Mouse (Mus musculus): ENCODE measurements at regions not wholly inside any gene's neighbourhood (a gene's known extent, or its start where the extent isn't known, plus 50 kb on each side); places are given as distances from the start of the nearest gene placed in this dataset.
A peak's percentile ranks its signal among the peaks of the same experiment; 100 is the strongest.

GRCm38 (mm10) chr17:85748649-85749081, 60.6 kb upstream of the Six2 start:
- 0 out of 2 replicates have a peak overlapping the region, but pooled peaks have one; percentile 13 for H3K4me2 ChIP-seq (ENCODE audit: low read depth, low read length, severe bottlenecking)
- no peaks in the 10 kb centered on the region for H3K36me3 ChIP-seq (ENCODE audit: control insufficient read depth, insufficient read depth, low read length)
- WGBS = 18% methylated on average over 10 of the region's 10 CpGs
- no peaks in the 10 kb centered on the region for H3K9me3 ChIP-seq (ENCODE audit: control insufficient read depth, low read length)
- no peak overlapping the region for H3K27ac ChIP-seq (ENCODE audit: low read depth, low read length)
- H3K9ac ChIP-seq (ENCODE audit: low read length) = no peak overlapping the region
- H3K4me3 ChIP-seq (ENCODE audit: low read depth, low read length) = no peak overlapping the region
- no peaks in the 10 kb centered on the region for H3K27me3 ChIP-seq (ENCODE audit: control insufficient read depth, insufficient read depth, low read length)
- DNase-seq (ENCODE audit: low spot score) = peak; percentile 59
- no peaks in the 10 kb centered on the region; the same call in 1 of the 2 replicates for H3K4me1 ChIP-seq (replicated peaks; ENCODE audit: control insufficient read depth, insufficient read depth, low read length)
- ATAC-seq (replicated peaks; ENCODE audit: low FRiP score) = peak; percentile 67

- DNase-seq (ENCODE audit: low spot score) = no peak
- H3K9me3 ChIP-seq (ENCODE audit: control insufficient read depth, low read length) = no peaks in the 10 kb centered on the region
- H3K4me2 ChIP-seq (ENCODE audit: low read depth, low read length, severe bottlenecking) = no peak overlapping the region
- no peak overlapping the region for H3K27ac ChIP-seq (ENCODE audit: low read depth, low read length)
- ATAC-seq (replicated peaks; ENCODE audit: low FRiP score) = no peak
- H3K4me3 ChIP-seq (ENCODE audit: low read depth, low read length) = no peak overlapping the region
- no peaks in the 10 kb centered on the region for H3K27me3 ChIP-seq (ENCODE audit: control insufficient read depth, insufficient read depth, low read length)
- no peaks in the 10 kb centered on the region for H3K36me3 ChIP-seq (ENCODE audit: control insufficient read depth, insufficient read depth, low read length)
- 78% methylated on average over 16 of the region's 16 CpGs for WGBS
- no peaks in the 10 kb centered on the region; the same call in 1 of the 2 replicates for H3K4me1 ChIP-seq (replicated peaks; ENCODE audit: control insufficient read depth, insufficient read depth, low read length)
- no peak overlapping the region for H3K9ac ChIP-seq (ENCODE audit: low read length)
Observed at GRCm38 (mm10) chr17:85747976-85748648, 60.0 kb upstream of the Six2 start.

Measured in forebrain, embryonic 11.5 days (tissue).